Mouse (Mus musculus): Measurements from ENCODE around the gene BC004004. TPM values are rescaled to one million over a fixed set of nuclear protein-coding genes. Genes with fewer than 3 reads are reported as not detected.
"Not testable (repeated sequence)": the region's sequence is repeated elsewhere in the genome, so short reads cannot be mapped to it uniquely, and the experiment has no call there.

The BC004004 gene
- total RNA-seq, 2 experiments from 2014 or later, result 192 to 222 TPM

DNA sequence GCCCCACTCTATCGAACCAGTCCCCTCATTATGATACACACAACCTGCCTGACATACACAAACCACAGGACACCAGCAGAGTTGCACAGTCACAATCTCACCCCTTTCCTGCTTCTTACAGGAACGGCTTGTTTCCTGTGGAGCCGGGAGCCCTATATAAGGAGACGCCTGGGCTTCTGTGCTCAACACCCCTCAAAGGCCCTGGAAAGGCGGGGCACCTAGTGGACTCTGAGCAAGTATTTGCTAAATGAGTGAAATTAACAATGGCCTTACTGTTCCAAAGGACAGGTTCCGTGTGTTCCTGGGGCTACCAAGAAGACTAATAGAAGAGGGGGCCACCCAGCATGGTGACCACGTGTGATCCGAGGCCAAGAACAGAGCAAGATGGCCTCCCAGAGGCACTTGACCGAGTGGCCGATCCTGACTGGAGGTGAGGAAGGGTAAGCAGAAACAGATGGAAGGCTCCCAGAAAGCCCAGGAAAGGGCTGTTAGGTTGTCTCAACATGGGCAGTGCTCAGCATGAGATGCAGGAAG, 10.5 kb upstream of the BC004004 start:
- no peak for DNase-seq (ENCODE audit: low spot score)
- intact Hi-C loops (cut with DNase I), result loop anchor here (2.0 kb wide), 1 partner anchor 113 kb away; no protein-coding TSS in a partner anchor

DNA sequence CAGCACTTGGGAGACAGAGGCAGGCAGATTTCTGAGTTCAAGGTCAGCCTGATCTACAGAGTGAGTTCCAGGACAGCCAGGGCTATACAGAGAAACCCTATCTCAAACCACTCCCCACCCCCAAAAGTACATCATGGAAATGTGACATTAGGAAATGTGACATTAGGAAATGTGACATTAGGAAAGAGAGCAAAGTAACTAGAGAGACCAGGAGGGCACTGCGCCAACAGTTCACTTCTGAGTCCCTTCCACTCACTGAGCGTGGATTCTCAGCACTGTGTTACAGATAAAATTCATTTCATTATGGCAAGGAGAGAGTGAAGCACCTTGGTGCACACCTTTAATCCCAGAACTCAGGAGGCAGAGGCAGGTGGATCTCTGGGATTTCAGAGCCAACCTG, 9.7 kb upstream of the BC004004 start:
- intact Hi-C loops (cut with DNase I), result loop anchor here (2.0 kb wide), 1 partner anchor 112 kb away; no protein-coding TSS in a partner anchor
- DNase-seq (ENCODE audit: low spot score), result no peak

DNA sequence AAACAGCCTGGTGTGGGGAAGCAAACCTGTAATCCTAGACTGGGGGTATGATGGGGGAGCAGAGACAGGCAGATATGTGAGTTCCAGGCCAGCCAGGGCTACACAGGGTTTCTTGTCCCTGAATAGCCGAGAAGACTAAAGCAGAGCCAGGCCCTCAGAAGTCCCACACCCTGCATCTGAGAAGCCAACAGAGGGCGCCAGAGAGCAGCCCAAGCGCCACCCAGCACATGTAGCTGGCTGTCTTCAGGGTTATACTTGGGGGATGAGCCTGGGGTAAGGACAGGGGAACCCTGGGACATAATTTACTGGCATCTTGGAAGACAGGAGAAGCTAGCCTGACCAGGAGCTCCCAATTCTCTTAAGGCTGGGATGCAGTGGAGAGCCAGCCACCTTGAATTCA, 9.1 kb upstream of the BC004004 start:
- DNase-seq (ENCODE audit: low spot score), result no peak
- intact Hi-C loops (cut with DNase I), result loop anchor here (2.0 kb wide), 1 partner anchor 111 kb away; no protein-coding TSS in a partner anchor

DNA sequence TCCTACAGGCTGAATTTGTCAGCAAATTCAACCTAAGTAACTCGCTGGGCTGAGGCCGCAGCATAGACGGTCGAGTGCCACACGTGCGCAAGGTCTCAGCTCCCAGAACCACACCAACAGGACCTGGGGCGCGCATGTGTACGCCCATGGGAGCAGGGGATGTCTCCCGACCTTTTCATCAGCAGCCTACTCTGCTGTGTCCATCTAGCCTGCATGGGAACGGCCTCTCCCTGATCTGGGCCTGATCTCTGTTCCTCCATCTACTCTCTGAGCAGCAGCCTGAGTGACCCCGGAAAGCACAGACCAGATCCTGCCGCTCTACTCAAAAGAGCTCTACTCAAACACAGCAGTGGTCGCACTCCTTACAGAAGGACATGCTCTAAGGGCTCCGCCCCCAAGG, 8.1 kb upstream of the BC004004 start:
- DNase-seq (ENCODE audit: low spot score), result no peak
- intact Hi-C loops (cut with DNase I), result loop anchor here (5.0 kb wide), 1 partner anchor 252 kb away; no protein-coding TSS in a partner anchor

DNA sequence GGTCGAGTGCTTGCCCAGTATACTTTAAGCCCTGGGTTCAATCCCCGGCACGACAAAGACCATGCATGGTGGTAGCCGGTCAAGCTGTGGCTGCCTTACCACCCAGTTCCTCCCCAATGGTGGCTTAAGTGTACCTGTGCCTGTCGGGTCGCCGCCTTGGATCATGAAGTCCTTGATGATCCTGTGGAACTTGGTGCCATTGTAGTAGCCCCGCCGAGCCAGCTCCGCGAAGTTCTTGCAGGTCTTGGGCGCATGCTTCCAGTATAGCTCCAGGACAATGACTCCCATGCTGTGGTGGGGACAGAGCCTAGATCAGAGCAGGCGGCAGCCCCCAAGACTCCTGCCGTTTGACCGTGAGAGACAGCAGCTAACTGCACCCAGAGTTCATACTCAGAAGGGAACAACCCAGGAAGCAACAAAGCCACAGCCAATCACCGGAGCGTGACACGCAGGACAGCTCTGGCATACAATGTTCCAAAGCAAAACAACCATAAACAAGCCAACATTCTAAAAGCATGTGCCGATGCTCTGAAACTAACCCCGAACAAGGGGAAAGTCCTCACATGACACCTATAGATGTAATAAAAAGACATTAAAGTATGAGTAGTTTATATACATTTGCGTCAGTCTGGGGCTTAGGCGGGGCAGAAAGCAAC, 6.9 kb upstream of the BC004004 start:
- intact Hi-C loops (cut with DNase I), result loop anchor here (5.0 kb wide), 1 partner anchor 251 kb away; no protein-coding TSS in a partner anchor
- DNase-seq (ENCODE audit: low spot score), result no peak

DNA sequence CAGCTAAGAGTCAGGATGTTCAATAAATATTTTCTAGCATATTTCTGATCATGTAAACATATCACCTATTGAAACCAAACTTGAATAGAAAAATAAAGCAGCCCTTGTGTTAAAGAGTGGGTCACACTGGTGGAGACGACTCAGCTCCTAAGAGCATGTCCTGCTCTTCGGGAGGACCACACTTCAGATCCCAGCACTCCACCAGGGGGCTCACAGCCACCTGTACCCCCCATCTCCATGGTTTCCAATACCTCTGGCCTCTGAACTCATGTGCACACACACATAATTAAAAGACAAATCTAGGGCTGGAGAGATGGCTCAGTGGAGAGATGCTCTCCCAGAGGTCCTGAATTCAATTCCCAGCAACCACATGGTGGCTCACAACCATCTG, 6.3 kb upstream of the BC004004 start:
- intact Hi-C loops (cut with DNase I), result loop anchor here (5.0 kb wide), 1 partner anchor 250 kb away; no protein-coding TSS in a partner anchor
- DNase-seq (ENCODE audit: low spot score), result no peak

DNA sequence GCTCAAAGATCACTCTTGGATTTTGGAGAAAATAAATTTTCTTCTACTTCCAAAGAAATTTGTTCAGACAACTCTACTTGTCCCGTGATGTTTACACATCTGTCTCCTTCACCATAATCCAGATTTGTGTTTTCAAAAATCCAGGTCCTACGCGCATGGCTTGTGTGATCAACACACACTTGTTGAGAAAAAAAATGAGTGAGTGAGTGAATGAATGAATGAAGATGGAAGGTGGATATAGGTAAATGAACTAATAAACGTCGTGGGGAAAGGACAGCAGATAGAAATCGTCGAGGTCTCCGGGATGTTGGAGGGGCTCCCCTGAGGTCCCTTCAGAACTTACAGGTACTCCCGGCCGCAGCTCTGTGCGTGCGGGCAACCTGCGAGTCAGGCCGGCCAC, 5.2 kb upstream of the BC004004 start:
- intact Hi-C loops (cut with DNase I), result loop anchor here (5.0 kb wide), 1 partner anchor 249 kb away; no protein-coding TSS in a partner anchor
- DNase-seq (ENCODE audit: low spot score), result no peak

DNA sequence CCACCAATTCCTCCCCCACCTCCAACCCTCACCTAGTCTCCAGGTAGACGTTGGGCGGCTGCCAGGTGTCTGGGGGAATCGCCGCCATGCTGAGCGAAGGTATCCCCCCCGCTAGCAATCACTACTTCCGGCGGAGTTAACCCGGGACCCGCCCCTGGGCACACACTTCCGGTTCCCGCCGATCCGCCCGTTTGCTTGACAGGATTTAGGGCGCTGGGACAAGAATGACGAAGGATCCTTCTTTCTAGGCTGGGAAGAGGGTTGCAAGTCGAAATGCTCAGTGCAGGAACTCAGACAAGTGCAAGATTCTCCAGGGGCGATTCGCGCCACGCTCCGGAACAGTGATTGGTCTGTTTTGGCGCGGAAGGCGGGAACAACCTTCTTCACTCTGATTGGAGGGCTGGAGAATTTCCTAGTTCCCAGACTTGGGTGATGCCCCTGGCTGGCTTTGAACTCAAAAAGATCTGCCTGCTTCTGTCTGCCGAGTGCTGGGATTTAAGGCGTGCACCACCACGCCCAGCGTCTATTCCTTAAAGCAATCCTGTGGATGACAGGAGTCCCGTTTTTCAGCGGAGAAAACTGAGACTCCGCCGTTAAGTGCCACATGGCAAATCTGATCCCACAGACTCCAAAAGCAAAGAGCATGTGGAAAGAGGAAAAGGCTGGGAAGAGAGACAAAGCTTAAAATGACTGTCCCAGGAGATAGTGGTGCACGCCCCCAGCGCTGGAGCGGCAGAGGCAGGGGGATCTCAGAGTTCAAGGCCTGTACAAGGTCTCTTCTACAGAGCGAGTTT, 4.6 kb upstream of the BC004004 start, which contains the start of gene Ppil1:
Gene Ppil1 (minus strand): TSS at position 347 of the 794 bp plus-strand sequence.
- intact Hi-C loops (cut with DNase I), result loop anchor here (5.0 kb wide), 1 partner anchor 248 kb away; no protein-coding TSS in a partner anchor
- peak; percentile 71 for DNase-seq (ENCODE audit: low spot score)

DNA sequence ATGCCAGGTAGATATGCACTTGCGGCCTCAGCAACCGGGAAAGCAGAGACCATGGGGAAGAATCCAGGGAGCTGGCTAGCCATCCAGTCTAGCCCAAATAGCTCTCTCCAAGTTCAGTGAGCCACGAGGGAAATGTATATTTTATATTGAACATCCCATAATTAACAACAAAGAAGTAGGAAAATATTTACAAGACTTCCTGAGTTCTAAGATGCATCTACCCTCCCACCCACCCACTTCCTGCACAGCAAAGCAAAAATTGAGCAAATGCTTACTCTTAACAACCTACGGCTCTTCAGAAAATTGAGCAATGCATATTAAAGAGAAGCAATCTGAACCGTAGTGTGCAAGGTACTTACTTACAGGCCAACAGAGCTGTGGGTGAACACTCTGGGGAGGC, 3.8 kb upstream of the BC004004 start:
- intact Hi-C loops (cut with DNase I), result loop anchor here (5.0 kb wide), 1 partner anchor 248 kb away; no protein-coding TSS in a partner anchor
- no peak for DNase-seq (ENCODE audit: low spot score)

DNA sequence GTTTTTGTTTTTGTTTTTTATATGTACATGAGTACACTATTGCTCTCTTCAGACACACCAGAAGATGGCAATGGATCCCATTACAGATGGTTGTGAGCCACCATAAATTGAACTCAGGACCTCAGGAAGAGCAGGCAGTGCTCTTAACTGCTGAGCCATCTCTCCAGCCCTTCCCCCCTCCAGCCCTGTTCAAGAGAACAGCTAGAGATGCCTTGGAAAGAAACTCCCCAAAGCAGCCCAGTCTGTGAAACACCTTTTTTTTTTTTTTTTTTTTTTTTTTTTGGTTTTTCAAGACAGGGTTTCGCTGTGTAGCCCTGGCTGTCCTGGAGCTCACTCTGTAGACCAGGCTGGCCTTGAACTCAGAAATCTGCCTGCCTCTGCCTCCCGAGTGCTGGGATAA, 1.5 kb upstream of the BC004004 start:
- intact Hi-C loops (cut with DNase I); DNase-seq (ENCODE audit: low spot score): not testable (repeated sequence)

DNA sequence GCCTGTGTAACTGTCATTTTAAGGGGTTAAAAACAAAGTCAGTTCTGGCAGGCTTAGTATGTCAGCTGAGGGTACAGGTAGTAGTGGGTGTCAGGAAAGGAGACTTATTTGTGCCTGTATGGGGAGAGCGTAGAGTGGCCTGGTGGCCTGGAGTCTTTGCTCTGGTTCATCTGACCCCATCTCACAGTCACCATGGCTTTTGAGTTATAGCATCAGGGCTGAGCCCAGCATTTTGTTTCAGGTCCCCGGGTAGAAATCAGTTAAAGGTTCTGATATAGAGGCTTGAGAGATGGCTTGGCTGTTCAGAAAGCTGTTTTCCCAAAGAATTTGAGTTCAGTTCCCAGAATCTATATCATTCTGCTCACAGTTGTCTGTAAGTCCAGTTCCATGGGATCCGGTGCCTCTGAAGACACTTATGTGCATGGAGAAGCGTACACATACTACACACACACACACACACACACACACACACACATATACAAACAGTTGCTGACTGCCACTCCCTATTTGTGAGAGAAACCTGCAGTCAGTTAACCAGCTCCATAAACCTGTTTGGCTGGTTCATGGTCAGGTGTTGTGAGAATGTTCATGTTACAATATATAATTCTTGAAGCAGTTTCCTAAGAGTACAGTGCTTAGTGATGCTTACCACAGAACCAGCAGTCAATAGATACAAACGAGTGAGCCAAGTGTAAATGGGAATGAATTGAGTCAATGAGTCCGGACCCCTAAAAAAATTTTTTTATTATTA, 482 bp upstream of the BC004004 start:
- no peak for DNase-seq (ENCODE audit: low spot score)
- intact Hi-C loops (cut with DNase I), result loop anchor here (1.0 kb wide), 1 partner anchor 103 kb away; no protein-coding TSS in a partner anchor

DNA sequence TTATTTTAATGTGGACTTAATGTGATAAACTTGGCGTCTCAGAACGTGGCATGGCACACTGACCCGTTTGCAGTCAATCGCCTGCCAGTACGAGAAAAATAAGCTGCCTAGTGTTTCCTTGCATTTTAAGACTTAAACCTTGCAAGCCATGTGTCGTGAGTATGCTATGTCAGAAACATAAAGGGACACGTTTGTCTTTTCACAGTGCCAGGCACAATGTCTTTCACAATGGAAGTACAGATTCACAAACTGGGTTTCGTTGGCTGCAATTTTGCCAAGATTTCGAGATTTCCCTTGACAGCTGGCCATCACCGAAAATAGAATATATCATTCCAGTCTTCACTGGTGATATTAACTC, 740 bp downstream of the BC004004 start:
- DNase-seq (ENCODE audit: low spot score), result no peak
- intact Hi-C loops (cut with DNase I), result no loop called here

DNA sequence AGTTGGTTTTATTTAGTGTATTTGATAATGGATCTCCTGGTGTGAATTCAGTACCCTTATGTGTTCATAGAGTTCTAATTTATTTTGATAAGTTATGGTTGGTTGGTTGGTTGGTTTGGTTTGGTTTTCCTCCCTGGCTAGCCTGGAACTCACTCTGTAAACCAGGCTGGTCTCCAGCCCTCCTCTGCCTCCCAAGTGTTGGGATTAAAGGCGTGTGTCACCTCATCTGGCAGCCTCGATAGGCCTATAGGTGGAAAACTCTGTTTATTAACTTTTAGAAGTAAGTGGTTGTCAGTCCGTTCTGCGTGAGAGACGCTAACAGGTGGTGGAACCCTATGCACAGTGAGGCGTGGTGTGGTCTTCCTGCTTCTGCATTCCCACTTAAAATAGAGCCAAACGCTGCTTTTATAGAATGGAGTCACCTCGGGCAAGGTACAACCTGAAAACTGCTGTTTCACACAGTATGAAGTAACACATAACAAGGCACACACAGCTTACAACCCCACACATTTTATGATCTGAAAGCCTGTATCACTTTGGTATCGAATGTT, 1.6 kb downstream of the BC004004 start:
- intact Hi-C loops (cut with DNase I), result no loop called here
- DNase-seq (ENCODE audit: low spot score), result no peak

DNA sequence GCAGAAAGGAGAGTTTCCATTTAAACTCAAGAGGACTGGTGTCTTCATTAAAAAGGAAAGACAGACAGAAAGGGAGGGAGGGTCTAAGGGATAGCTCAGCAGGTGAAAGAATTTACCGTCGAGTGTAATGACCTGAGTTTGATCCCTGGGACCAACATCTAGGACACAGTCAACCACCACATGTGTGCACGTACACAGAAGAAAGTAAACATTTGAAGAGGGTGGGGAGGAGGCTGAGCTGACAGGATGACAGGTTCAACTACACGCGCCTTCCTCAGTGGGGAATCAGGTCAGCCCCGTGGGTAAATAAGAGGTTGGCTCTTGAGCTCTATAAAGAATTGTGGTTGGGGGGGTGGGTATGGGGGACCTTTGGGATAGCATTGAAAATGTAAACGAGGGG, 4.6 kb downstream of the BC004004 start:
- intact Hi-C loops (cut with DNase I), result no loop called here
- no peak for DNase-seq (ENCODE audit: low spot score)

DNA sequence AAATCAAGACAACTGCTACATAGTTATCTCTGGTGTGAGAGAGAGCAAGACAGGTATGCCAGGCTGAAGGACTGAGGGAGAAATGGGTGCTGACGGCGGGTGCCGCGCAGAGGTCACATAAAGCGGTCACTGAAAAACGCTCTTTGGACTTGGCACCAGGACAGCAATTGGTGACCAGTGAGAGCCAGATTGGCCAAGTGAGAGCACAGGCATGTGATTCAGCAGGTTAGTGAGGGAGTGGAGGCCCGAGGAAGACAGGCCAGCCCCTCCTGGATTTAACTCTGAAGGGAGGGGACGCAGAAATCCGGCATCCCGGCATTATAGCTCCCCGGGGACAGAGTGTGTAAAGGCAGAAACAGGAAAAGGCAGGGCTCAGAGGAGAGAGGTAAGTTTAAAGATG, 5.3 kb downstream of the BC004004 start:
- DNase-seq (ENCODE audit: low spot score), result no peak
- intact Hi-C loops (cut with DNase I), result no loop called here

DNA sequence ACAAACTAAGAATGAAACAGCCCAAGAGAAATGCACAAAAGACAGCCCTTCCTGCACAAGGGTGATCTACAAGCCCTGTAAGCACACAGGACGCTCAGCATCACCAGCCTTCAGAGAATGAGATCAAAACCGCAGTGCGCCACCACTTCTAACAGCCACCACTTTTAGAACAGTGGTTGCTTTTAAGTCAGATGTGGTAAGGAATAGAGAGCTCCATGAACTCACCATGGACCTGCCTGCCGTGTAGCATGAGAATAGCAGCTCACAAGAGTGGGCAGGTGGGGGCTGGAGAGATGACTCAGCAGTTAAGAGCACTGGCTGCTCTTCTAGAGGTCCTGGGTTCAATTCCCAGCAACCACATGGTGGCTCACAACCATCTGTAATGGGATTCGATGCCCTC, 11.8 kb downstream of the BC004004 start:
- intact Hi-C loops (cut with DNase I), result no loop called here
- DNase-seq (ENCODE audit: low spot score), result no peak

DNA sequence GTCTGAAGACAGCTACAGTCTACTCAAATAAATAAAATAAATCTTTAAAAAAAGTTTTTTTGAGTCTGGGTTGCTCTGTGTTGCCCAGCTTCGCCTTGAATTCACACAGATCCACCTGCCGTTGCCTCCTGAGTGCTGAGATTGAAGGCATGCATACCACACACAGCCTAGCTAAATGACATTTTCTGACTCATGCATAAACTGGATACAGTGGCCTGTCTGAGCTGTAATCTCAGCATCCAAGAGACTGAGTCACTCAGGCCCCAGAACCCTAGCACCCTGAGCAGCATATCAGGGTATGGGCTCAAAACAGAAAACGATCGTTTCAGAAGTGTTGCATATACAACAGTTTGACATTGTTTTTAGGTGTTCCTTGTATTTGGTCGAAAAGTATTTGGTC, 13.0 kb downstream of the BC004004 start:
- intact Hi-C loops (cut with DNase I), result no loop called here
- no peak for DNase-seq (ENCODE audit: low spot score)

DNA sequence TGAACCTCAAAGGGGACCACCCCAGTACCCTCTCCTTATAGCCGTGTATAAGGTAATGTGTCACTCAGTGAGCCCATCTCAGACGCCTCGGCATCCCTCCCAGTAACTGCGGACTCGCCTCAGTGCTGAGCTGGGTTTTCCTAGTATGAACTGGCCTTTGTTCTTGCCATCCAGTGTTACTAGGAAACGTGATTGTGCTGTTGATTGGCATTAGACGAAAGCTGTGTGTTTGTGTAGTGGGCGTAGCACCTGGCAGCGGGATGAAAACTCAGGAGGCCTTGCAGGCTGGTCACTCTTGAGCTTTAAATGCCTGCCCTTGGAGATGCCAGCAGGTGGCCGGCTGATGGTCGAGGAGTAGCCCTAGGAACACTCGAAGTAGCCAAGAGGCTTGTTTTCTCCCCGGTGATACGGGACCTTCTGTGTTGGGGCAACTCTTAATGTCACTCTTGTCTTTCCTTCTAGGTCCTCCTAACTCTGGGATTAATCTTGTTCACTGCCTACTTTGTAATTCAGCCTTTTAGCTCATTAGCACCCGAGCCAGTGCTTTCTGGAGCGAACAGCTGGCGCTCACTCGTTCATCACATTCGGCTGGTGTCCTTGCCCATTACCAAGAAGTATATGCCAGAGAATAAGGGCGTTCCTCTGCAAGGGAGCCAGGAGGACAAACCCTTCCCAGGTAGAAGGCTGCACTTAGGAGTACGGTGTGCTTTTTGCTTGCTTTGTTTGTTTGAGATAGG, 13.8 kb downstream of the BC004004 start:
- DNase-seq (ENCODE audit: low spot score), result no peak
- intact Hi-C loops (cut with DNase I), result no loop called here

DNA sequence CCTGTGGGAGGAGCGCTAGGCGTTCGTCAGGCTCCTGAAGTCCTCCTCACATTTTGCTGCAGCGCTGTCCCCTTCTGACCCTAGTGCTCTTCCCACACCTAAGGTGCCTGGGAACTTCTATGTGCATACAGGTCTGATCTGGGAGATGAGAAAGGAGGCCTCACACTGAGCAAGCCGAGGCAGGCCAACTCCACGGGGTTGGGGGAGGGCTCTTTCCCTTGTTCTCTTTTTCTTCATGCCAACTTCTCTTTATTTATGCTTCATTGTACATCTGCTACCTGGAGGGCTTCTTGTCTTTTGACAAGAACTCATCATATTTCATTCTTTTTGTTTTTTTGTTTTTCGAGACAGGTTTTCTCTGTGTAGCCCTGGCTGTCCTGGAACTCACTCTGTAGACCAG, 23.2 kb downstream of the BC004004 start:
- intact Hi-C loops (cut with DNase I), result loop anchor here (2.0 kb wide), 1 partner anchor 79 kb away; no protein-coding TSS in a partner anchor
- no peak for DNase-seq (ENCODE audit: low spot score)
